Mouse (Mus musculus): ENCODE results near the gene Nle1. TPM values are rescaled to one million over a fixed set of nuclear protein-coding genes. Genes with fewer than 3 reads are reported as not detected.
A peak's percentile ranks its signal among the peaks of the same experiment; 100 is the strongest.

Nle1 gene
- total RNA-seq, 2 experiments from 2014 or later, result 17.3 to 22.6 TPM

- peak; percentile 36 to 49 for DNase-seq (ENCODE audit: low spot score in 2 of 2)
Observed at GRCm38 (mm10) chr11:82870173-82871030, 37.8 kb downstream of the Nle1 start.

DNA sequence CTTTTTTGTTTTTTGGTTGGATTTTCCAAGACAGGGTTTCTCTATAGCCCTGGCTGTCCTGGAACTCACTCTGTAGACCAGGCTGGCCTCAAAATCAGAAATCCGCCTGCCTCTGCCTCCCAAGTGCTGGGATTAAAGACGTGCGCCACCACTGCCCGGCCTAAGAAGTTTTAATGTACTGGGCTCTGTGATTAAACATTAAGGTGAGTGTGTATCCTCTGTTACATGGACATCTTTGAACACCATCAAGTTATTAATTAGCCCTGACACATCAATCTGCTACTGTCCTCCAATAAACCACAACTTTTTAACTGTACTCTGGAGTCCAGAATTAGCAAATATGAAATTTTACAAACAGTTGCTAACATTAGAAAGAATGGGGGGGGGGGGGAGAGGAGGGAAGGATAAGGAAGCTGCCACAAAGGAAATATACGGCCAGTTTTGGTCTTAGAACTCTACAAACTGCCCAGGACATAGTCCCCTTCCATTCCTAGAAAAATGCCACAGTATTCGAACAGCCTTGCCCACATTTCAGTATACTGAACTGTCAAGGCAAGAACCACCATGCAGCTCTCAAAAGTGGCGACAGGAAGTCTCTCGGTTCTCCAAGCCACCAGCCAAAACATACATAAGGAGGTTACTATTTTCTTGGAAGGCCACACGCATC, 38.6 kb downstream of the Nle1 start:
- no peak for DNase-seq (ENCODE audit: low spot score in 2 of 2)

- no peak for DNase-seq (ENCODE audit: low spot score in 2 of 2)
Observed at GRCm38 (mm10) chr11:82867956-82868355, 40.3 kb downstream of the Nle1 start.

- DNase-seq (ENCODE audit: low spot score in 2 of 2), result no peak
Observed at GRCm38 (mm10) chr11:82866850-82867564, 41.2 kb downstream of the Nle1 start.

DNA sequence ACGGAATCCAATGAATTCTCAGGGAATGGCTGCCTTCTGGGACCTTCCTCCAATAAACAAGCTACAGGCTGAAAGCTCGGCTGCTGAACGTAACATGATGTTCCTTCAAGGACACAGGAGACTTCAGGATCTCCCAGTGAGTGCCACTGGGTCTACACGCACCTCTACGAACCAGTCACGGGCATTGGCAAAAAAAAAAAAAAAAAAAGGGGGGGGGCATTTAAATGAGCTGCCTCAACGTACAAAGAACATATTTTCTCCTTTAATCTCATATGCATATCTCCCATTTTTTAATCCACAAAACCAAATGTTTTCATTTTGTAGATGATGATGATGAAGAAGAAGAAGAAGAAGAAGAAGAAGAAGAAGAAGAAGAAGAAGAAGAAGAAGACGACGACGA, 42.3 kb downstream of the Nle1 start:
- no peak for DNase-seq (ENCODE audit: low spot score in 2 of 2)

DNA sequence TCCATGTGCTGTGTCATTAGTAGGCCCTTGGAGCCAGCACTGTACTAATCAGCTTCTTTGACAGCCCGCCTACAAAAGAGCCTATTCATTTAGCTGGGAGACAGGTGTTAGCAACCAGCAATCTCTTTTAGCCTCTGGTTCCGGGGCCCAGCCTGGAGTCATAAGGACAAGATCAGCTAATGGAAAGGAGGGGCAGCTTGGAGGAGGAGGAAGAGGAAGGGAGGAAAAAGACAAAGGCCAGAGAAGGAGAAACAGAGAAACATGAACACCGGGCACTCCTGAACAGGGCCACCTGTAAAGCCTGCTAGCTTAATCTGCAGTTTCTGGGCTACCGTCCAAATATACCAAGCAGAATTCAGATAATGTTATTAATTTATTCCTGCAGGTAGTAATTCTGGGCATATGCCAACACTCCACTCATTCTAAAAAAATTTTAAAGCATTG, 44.7 kb downstream of the Nle1 start:
- no peak for DNase-seq (ENCODE audit: low spot score in 2 of 2)

DNA sequence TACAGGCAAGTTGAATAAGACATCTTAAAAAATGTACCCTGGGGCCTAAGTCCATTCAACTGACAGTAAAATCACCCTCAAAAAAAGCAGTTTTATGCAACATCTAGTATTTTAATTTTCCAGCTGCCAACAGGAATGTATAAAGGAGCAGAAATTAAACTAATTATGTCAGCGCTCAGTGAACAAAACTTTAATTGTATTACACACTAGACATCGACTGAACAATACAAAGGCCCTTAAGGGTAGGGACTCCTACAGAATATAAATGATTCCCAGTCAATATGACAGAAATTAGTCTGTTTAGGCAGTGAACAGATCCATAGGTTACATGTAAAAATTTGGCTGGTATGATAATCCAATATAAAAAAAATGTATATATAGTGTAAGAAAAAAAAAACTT, 45.2 kb downstream of the Nle1 start:
- DNase-seq (ENCODE audit: low spot score in 2 of 2), result no peak

DNA sequence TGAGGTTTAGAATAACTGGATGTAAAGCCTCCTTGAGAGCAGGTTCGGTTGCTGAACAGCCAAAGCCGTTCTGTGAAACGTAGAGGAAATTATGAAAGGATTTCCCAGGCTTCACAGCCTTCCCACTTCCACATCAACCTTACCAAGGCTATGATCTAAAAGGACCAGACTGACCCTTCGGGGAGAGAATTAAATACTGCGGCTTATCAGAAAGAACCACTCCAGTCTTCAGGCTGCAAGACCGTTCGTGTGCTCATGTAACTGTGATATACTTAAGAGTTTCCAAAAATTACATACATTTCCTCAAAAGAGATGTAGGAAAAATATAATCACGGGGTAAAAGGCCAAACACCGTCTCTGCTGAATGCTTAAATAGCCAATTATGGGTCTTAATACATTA, 45.6 kb downstream of the Nle1 start:
- DNase-seq (ENCODE audit: low spot score in 2 of 2), result no peak

GRCm38 (mm10) chr11:82861558-82861957, 46.7 kb downstream of the Nle1 start:
- DNase-seq (ENCODE audit: low spot score in 2 of 2), result no peak

GRCm38 (mm10) chr11:82860759-82861158, 47.5 kb downstream of the Nle1 start:
- no peak for DNase-seq (ENCODE audit: low spot score in 2 of 2)

GRCm38 (mm10) chr11:82857307-82857848, 50.8 kb downstream of the Nle1 start:
- no peak for DNase-seq (ENCODE audit: low spot score in 2 of 2)

DNA sequence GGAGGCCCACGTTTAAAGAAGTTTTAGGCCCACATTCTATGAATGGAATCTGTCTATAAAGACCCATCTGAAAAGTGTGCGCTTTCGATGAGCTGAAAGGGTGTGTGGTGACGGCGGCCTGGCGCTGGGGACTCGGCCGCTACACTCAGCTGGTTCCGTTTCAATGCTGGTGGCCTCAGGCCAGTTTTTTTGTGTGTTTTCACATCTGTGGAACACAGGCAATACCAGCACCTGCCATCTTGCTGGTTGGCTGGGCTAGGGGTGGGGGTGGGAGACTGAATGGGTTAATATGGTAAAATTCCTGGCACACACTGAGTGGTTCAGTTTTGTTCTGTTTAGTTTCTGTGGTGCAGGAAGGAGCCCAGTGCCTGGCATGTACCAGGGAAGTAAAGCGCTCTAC, 52.2 kb downstream of the Nle1 start:
- DNase-seq (ENCODE audit: low spot score in 2 of 2), result no peak

- no peak for DNase-seq (ENCODE audit: low spot score in 2 of 2)
Observed at GRCm38 (mm10) chr11:82855327-82855973, 52.8 kb downstream of the Nle1 start.

- DNase-seq (ENCODE audit: low spot score in 2 of 2), result no peak
Observed at GRCm38 (mm10) chr11:82854111-82854510, 54.1 kb downstream of the Nle1 start.

- DNase-seq (ENCODE audit: low spot score in 2 of 2), result no peak
Observed at GRCm38 (mm10) chr11:82852958-82853357, 55.3 kb downstream of the Nle1 start.

DNA sequence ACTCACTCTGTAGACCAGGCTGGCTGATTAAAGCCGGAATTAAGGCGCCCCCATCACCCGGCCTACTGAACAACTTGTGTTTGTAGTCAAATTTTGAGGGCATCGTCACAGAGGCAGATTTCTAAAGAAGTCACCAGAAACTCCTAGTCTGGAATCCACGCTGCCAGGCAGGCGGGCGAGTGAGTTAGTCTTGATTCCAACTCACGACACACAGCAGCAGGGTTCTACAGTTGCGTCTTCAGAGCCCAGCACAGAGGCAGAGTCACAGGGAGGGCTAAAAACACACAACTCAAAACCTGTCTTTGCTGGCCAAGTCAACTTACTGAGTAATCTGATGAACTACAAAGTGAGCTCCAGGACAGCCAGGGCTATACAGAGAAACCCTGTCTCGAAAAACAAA, 55.7 kb downstream of the Nle1 start:
- DNase-seq (ENCODE audit: low spot score in 2 of 2), result no peak

DNA sequence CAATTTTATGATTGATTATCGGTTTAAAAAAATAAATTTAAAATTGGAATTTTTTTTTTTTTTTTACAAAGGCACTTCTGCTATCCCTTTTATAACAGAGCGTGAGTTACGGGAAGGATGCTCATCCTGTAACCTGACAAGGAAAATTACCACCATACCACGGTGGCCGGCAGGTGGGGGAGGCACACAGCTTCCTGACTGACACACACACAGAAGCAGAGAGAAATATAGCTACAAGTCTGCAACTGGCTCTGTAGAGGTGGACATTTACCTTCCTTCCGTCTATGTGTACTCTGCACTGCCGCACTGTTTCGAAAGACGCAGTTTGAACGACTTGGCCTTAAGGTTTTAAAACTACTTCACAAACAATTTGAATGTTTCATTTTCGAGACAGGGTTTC, 56.1 kb downstream of the Nle1 start:
- no peak for DNase-seq (ENCODE audit: low spot score in 2 of 2)

Measured in adrenal gland, adult 18-20 months (tissue).